Mouse (Mus musculus): ENCODE measurements at regions not wholly inside any gene's neighbourhood (a gene's known extent, or its start where the extent isn't known, plus 50 kb on each side); places are given as distances from the start of the nearest gene placed in this dataset.
"Not testable (repeated sequence)": the region's sequence is repeated elsewhere in the genome, so short reads cannot be mapped to it uniquely, and the experiment has no call there.

- peak in 1 of 2 experiments; percentile 79 for DNase-seq (ENCODE audit: low spot score in 2 of 2)
Observed at GRCm38 (mm10) chr19:27694478-27694877, 264.9 kb upstream of the Pum3 start.

GRCm38 (mm10) chr19:27693706-27694105, 264.1 kb upstream of the Pum3 start:
- DNase-seq (ENCODE audit: low spot score in 2 of 2) = no peak

GRCm38 (mm10) chr19:27692944-27693343, 263.3 kb upstream of the Pum3 start:
- no peak for DNase-seq (ENCODE audit: low spot score in 2 of 2)

- DNase-seq (ENCODE audit: low spot score in 2 of 2) = no peak
Observed at GRCm38 (mm10) chr19:27683426-27683825, 253.8 kb upstream of the Pum3 start.

GRCm38 (mm10) chr19:27679427-27679826, 249.8 kb upstream of the Pum3 start:
- DNase-seq (ENCODE audit: low spot score in 2 of 2) = no peak

GRCm38 (mm10) chr19:27672679-27673190, 243.1 kb upstream of the Pum3 start:
- DNase-seq (ENCODE audit: low spot score in 2 of 2) = peak in 1 of 2 experiments; percentile 25

- no peak for DNase-seq (ENCODE audit: low spot score in 2 of 2)
Observed at GRCm38 (mm10) chr19:27663296-27663695, 233.7 kb upstream of the Pum3 start.

GRCm38 (mm10) chr19:27641001-27641400, 211.4 kb upstream of the Pum3 start:
- no peak for DNase-seq (ENCODE audit: low spot score in 2 of 2)

GRCm38 (mm10) chr19:27633105-27633504, 203.5 kb upstream of the Pum3 start:
- no peak for DNase-seq (ENCODE audit: low spot score in 2 of 2)

- no peak for DNase-seq (ENCODE audit: low spot score in 2 of 2)
Observed at GRCm38 (mm10) chr19:27627626-27628025, 198.0 kb upstream of the Pum3 start.

GRCm38 (mm10) chr19:27617522-27617921, 187.9 kb upstream of the Pum3 start:
- DNase-seq (ENCODE audit: low spot score in 2 of 2) = no peak

GRCm38 (mm10) chr19:27606933-27607332, 177.3 kb upstream of the Pum3 start:
- no peak for DNase-seq (ENCODE audit: low spot score in 2 of 2)

- no peak for DNase-seq (ENCODE audit: low spot score in 2 of 2)
Observed at GRCm38 (mm10) chr19:27603296-27603695, 173.7 kb upstream of the Pum3 start.

GRCm38 (mm10) chr19:27601551-27601950, 171.9 kb upstream of the Pum3 start:
- no peak for DNase-seq (ENCODE audit: low spot score in 2 of 2)

GRCm38 (mm10) chr19:27600386-27600785, 170.8 kb upstream of the Pum3 start:
- not testable (repeated sequence) for DNase-seq (ENCODE audit: low spot score in 2 of 2)

- peak in 1 of 2 experiments; percentile 27 for DNase-seq (ENCODE audit: low spot score in 2 of 2)
Observed at GRCm38 (mm10) chr19:27599639-27600308, 170.1 kb upstream of the Pum3 start.

- peak in 1 of 2 experiments; percentile 16 for DNase-seq (ENCODE audit: low spot score in 2 of 2)
Observed at GRCm38 (mm10) chr19:27598350-27598749, 168.7 kb upstream of the Pum3 start.

- no peak for DNase-seq (ENCODE audit: low spot score in 2 of 2)
Observed at GRCm38 (mm10) chr19:27585566-27585965, 155.9 kb upstream of the Pum3 start.

GRCm38 (mm10) chr19:27582111-27582500, 152.5 kb upstream of the Pum3 start:
- DNase-seq (ENCODE audit: low spot score in 2 of 2) = no peak

- no peak for DNase-seq (ENCODE audit: low spot score in 2 of 2)
Observed at GRCm38 (mm10) chr19:27581362-27582110, 151.9 kb upstream of the Pum3 start.

- peak in 1 of 2 experiments; percentile 84 for DNase-seq (ENCODE audit: low spot score in 2 of 2)
Observed at GRCm38 (mm10) chr19:27576478-27576877, 146.9 kb upstream of the Pum3 start.

- DNase-seq (ENCODE audit: low spot score in 2 of 2) = no peak
Observed at GRCm38 (mm10) chr19:27566929-27567328, 137.3 kb upstream of the Pum3 start.

- no peak for DNase-seq (ENCODE audit: low spot score in 2 of 2)
Observed at GRCm38 (mm10) chr19:27566060-27566459, 136.4 kb upstream of the Pum3 start.

All from left cerebral cortex, adult 8-10 months (tissue).